Mouse (Mus musculus): ENCODE measurements at regions not wholly inside any gene's neighbourhood (a gene's known extent, or its start where the extent isn't known, plus 50 kb on each side); places are given as distances from the start of the nearest gene placed in this dataset.
A peak's percentile ranks its signal among the peaks of the same experiment; 100 is the strongest.
"Not testable (repeated sequence)": the region's sequence is repeated elsewhere in the genome, so short reads cannot be mapped to it uniquely, and the experiment has no call there.

GRCm38 (mm10) chr12:47162624-47163151 lies 344.0 kb upstream of the Nova1 start:
- DNase-seq, result no peak

- no peak for DNase-seq
These were observed 341.9 kb upstream of the Nova1 start for GRCm38 (mm10) chr12:47160626-47161025.

DNA sequence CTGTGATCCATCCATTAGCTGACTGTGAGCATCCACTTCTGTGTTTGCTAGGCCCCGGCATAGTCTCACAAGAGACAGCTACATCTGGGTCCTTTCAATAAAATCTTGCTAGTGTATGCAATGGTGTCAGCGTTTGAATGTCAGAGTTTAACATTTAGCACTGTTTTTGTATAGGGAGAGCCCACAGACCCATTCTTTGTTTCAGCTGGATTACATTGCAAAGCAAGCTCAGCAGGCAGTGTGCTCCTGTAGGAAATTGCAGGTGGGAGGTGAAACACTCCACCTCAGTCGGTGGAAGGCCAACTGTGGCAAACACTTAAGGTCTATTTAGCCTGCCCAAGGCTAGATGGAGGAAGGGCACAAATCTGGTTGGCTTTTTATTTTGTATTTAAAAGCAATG lies 337.2 kb upstream of the Nova1 start:
- not testable (repeated sequence) for DNase-seq

GRCm38 (mm10) chr12:47140677-47141076 lies 321.9 kb upstream of the Nova1 start:
- no peak for DNase-seq

DNA sequence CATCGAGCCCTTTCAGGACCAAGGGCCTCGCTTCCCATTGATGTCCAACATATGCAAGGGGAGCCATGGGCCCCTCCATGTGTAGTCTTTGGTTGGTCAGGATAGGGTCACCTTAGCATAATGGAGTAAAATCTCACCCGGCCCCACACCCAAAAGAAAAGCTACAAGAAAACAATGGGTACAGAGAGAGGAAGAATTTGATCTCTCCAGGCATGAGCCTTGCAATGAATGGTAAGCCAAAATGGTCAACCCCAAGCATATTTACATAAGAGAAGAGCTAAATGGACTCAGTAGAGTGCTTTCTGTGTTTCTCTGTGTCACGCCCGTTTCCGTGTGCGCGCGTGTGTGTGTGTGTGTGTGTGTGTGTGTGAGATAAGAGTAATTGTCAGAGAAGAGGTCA lies 311.1 kb upstream of the Nova1 start:
- DNase-seq, result no peak

DNA sequence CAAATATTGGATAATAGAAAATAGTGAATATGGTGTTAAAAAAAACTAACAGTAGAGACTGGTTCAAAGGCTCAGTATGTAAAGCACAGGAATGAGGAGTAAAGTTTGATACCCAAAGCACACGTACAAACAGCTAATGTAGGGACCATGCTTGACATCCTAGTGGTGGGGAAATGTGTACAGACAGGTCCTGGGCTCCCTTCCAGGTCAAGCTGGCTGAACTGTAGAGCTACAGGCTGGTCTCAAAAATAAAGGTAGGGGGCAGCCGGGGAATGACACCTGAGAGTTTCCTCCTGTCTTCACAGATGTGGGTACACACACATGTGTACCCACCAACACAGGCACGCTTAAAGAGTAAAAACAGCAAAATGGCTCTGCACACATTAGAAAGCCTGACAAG lies 309.9 kb upstream of the Nova1 start:
- DNase-seq, result no peak

DNA sequence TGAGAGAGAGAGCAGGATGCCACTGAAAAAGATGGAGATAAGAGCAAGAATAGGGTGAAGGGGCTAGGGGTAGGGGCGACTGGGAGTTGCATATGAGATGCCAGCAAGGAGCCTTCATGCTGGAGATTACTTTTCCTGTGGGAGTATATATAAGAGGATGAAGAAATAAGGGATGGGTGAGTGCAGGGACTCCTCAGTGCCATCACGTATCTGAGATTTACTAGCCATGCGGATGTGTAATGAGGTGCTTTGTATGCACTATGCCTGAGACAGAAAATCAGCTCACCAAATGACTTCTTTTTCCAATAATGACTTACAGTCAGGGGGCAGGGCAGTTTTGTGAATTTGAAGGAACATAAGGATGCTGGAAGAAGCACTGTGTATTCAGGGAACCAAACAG lies 302.7 kb upstream of the Nova1 start:
- DNase-seq, result no peak

DNA sequence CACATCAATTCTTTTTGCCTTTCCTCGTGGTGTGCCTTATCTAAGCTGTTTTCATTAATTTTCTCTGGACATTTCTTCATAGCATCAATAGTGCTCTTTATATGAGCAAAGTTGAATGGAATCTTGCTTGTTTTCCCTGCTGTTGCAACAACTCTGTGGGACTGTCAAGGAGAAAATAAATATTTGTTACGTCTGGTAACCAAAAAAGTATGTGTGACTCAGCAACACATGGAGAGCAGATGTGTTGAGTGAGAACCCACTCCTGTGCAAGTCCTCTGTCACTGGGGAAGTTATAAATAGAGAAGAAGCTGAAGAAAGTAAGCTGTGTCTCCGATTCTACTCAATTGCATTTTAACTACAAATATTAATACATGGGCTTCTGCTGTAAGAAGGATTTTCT lies 298.8 kb upstream of the Nova1 start:
- no peak for DNase-seq

- no peak for DNase-seq
These were observed 270.5 kb upstream of the Nova1 start for GRCm38 (mm10) chr12:47089234-47089633.

DNA sequence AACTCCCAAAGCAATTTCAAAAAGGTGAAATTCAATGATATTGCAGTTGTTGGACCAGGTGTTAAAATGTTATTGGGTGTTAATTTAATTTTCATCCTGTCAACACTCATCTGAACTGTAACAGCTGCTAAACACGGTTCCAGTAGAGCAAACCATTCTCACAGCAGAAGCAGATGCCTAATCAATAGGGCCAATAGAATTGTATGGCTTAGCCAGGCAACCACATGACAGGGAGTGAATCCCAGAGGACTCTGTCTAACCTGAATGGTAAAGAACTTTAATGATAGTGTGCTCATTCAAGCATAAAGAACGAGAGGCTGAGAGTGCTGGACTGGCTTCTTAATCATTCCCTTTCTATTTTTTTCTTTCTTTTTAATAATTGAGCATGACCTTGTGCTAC lies 256.2 kb upstream of the Nova1 start:
- no peak for DNase-seq

- DNase-seq, result no peak
These were observed 233.7 kb upstream of the Nova1 start for GRCm38 (mm10) chr12:47052474-47052873.

DNA sequence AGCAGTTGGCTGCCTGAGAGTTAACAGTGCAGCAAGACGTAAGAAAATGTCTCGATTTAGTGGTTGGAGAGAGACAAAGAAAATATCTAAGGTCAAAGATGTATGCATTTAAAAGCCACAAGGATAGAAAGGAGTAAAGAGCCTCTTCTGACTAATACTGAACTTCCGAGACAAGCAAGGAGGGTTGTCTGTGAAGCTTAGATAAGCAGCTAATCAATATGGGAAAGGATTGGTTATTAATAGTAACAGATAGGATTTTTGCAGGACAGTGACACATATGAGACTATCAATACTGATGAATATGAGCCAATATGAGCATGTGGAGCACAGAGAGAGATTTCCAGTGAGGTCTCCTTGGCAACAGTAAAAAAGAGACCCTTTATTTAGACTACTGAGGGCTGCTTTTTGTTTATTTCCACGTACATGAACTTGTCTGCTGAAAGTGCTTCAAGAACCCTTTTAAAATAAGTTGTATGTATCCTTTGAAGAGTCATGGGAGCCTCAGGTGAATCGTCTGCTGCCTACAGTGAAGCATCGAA lies 202.2 kb upstream of the Nova1 start:
- DNase-seq, result no peak

- DNase-seq, result no peak
These were observed 173.6 kb upstream of the Nova1 start for GRCm38 (mm10) chr12:46992343-46992742.

- DNase-seq, result no peak
These were observed 170.2 kb upstream of the Nova1 start for GRCm38 (mm10) chr12:46988972-46989371.

DNA sequence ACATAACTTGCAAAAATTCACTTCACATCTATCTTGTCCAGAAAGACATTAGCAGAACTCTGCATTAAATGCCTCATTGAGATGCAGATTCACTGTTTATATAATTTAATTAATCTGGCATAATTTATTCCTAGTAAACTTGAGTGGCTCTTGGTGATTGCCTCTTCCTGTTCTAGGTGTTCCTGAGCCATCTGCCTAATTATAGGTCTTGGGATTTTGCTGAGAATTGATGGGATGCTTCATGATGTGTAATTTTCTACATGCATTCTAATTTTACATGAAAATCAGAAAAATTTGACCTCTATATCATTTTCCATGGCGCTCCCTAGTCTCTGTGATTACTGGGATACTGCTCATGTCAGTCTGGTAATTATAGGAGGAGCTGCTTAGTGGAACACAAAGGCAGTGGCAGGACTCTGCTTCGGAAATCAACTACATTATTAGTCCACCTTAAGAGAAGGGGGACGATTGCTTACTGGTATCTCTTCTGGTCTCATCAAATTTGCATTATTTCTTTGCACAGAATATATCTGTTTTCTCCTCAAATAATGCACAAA lies 131.6 kb upstream of the Nova1 start:
- no peak for DNase-seq

GRCm38 (mm10) chr12:46945707-46946106 lies 127.0 kb upstream of the Nova1 start:
- DNase-seq, result no peak

GRCm38 (mm10) chr12:46931086-46931485 lies 112.4 kb upstream of the Nova1 start:
- no peak for DNase-seq

- no peak for DNase-seq
These were observed 98.6 kb upstream of the Nova1 start for GRCm38 (mm10) chr12:46917286-46917685.

DNA sequence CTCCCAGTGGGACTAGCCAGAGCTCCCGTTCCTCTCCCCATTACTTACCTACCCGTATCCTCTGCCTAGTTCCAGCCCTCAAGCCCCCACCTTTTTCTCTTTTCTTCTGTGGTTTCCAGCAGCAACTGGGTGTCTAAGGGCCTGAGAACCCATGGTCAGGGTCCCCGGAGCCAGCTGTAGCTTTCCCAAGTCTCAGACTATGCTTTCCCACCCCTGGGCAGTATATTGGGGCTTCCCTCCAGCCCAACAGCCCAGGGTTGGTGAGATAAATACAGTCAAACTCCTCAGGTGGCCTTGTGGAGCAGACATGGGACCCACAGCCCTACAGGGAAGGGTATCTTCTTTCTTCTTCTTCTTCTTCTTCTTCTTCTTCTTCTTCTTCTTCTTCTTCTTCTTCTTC lies 59.4 kb upstream of the Nova1 start:
- DNase-seq, result no peak

GRCm38 (mm10) chr12:46870130-46870529 lies 51.4 kb upstream of the Nova1 start:
- peak; percentile 7 for DNase-seq
